Mouse (Mus musculus): ENCODE data around the gene Nipsnap3b.
A peak's percentile ranks its signal among the peaks of the same experiment; 100 is the strongest.

Gene Nipsnap3b

DNA sequence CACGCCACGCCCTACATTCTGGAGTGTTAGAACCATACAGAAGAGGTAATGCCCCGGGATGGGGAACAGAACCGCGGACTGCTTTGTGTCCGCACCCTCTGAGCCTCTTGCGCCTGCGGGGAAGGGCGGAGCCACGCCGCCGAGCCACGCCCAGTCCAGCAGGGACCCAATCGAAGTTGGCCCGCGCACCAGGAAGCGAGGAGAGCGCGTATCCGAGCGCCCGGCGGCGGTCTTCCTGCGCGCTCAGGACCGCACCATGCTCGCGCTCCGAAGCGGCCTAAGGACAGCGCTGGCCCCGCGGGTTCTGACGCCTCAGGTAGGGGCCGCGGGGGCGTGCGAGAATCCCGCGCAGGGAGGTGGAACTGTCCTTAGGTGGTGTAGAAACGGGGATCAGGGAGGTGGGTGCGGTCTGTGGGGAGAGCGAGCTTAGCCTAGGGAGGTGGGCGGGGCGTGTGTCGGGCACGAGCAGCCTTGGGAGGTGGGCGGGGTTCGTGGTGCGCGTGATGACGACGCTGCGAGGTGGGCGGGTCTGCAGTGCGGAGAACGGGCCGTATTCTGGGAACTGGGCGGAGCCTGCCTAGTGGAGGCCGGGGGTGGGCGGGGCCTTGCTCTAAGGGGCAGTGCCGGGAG lies at the start of gene Nipsnap3b:
Nipsnap3b (plus strand) TSS at position 149 of the 630 bp plus-strand sequence.
- peak; percentile 95 to 96 for DNase-seq

DNA sequence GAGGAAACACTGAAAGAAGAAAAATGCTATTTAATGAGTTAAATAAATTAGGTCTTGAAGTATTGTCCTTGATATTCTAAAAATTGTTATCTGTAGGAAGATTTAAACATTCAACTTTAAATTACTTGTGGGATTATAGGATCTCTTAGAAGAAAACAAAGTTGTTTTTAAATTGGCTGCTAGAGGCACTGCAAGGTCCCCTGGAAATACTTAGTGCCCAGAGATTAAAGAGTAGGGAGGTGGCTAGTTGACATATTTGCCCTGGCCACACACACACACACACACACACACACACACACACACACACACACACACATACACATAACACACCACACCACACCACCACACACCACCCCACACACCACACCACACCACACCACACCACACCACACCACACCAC lies 47.4 kb upstream of the Nipsnap3b start, which contains the start of gene Olfr270:
Olfr270 (plus strand) TSS at position 301 of the 400 bp plus-strand sequence.
- DNase-seq = no peak

DNA sequence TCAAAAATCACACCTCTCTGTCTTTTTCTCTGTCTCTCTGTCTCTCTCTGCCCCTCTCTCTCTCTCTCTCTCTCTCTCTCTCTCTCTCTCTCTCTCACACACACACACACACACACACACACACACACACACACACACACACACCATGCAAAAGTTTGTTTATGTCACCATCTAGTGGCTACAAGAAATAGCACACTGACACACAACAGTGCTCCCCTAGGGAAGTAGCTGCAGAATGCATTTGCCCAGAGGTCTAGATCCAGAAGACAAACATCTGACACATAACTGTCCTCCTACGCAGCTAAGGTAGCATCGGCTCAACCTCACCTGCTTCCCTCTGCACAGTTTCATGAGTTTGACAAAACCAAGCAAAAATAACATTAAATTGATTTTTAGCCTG lies 26.5 kb upstream of the Nipsnap3b start:
- DNase-seq = no peak

DNA sequence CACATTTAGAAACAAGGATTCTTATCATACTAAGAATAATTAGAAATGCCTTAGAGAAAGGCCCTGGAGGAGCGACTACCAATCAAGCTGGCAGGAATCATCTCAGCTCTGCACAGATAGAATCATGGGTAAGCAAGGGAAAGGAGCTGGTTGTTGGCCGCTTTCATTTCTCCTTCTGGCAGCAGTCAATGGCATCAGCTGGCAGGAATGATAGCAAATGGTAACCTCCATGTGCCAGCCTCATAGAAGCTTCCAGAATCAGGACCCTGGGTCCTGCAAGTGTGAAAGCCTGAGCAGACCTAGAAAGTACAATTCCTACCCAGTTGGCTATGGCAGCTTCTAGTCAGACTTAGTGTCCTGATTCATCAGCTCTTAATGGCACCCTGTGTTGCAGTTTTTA lies 25.4 kb upstream of the Nipsnap3b start:
- DNase-seq = no peak

DNA sequence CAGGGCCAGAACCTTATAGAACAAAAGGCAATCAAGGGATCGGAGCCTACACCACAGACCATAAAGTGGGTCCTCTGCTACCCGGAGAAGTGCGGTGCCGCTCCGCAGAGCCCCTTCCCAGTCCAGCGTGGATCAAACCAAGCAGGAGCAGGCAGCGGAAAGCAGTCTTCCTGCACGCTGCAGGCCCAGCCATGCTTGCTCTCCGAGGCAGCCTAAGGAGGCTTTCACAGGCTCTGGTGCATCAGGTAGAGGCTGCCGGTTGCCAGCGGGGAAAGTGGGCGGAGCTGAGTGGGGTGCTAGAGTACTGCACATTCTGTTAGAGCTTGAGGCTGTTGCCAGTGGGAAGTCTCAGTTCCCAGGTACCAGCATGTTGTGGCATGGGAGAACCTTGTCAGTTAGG lies 22.4 kb upstream of the Nipsnap3b start, which contains the start of gene Nipsnap3a:
Nipsnap3a (plus strand) TSS at position 25 of the 400 bp plus-strand sequence.
- peak; percentile 4 to 6 for DNase-seq

DNA sequence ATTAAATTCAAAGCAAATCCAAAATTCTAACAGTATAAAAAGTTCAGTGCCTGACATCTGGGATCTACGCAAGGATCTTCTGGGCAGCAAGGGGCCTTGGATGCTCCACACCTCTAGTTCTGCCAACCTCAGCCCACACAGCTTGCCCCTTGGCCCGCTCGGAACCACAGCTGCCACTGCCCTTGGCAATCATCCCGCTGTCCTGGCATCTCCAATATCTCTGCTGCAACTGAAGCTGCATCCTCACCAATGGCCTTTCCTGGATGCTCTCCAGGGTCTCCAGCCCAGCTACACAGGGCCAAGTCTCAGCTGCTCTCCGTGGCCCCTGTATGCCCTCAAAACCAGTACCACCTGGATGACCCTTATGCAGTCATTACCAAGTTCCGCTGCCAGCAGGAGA lies 12.2 kb upstream of the Nipsnap3b start:
- DNase-seq = no peak

DNA sequence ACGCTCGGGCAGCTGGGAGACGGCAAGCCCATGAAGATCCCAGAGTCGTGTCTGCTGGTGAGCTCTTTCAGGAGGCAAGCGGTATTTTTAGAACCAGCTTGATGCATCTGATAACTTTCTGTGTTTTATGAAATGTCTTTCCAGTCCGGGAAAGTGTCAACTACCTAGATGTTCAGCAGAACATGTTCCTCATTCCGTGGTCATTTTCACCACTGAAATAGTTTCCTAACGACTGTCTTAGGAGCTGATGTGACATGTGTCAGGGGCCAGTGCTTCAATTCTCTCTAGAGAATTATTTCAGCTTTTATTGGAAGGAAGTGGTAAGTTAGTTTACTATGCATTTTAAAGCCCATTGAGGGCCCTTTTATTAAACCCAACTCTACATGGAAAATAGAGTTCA lies 11.5 kb upstream of the Nipsnap3b start:
- DNase-seq = no peak

DNA sequence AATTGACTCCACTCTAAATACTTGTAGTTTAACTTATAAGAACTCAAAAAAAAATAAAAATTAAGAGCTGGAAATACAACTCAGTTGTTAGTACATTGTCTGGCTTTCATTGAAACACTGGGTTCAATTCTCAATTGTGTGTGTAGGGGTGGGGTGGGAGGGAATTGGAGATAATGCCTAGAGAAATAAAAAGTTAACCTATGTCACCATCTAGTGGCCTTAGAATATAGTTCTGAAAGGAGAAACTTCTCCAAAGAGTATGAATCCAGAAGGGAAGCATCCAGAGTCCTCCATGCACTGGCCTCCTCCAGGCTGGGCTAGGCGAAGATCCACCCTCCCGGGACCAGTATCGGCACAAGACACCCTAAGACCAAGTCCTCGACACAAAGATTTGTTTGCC lies 2.5 kb upstream of the Nipsnap3b start:
- no peak for DNase-seq

DNA sequence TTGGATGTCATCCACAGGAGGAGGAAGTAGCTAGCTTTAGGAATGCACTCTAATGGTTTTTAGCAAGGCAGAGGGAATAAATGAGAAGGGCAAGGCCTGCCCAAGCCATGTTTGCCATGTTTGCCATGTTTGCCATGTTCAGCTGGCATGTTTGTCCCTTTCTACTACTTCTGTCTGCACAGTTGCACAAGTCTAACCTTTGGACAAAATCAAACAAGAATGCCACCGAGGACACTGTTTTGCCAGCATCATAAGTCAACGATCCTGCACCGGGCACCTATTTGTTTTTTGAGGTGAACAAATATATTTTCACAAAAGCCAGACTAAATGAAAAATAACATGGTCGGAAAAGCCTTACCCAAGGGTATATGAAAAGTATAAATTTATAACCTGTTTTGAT lies 1.8 kb upstream of the Nipsnap3b start:
- no peak for DNase-seq

DNA sequence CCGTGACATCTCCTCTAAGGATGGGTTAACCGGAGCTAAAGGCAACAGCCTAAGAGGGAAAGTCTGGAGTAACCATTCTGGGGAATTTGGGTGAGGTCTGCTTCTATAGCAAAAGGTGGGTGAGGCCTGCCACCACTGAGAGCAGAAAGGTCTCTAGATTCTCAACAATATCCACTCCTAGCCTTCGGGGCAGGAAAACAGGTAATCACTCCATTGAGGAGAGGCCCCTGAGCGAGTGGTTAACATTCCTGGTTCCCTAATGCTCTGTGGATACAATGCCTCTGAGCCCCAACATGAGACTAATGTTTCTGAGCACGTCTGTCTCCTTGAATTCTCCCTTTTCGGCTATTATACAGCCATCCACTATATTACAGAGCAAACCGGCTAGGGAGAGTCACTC lies 2.7 kb downstream of the Nipsnap3b start:
- no peak for DNase-seq

DNA sequence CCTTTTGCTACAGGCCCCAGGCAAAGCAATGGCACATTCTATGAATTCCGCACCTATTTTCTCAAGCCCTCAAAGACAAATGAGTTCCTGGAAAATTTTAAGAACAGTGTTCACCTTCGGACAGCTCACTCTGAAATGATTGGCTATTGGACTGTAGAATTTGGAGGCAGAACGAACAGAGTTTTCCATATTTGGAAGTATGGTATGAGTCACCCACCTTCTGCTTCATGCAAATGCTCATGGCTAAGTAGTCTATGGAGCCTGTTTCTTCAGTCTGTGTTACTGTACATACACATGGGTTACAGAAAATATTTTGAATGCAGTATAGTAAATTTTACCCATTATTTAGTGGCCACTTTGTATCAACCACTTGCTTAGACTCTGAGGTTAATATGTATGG lies 3.3 kb downstream of the Nipsnap3b start:
- DNase-seq = no peak

DNA sequence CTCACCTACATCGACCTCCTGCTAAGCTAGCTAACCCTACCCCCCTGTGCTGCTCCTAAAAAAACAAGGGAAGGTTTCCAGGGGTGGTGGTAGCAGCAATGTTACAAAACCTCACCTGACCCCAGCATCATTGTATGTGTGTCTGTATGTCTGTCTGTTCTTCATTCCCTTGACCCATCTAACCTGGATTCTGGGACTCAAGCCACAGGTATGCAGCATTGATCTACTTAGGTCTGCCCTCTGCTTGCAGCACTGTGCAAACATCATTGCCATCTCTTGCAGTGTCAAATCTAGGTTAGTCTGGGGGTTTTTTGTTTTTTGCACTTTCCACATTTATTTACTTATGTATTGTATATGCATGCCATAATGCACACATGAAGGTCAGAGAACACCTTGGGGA lies 6.7 kb downstream of the Nipsnap3b start:
- DNase-seq = no peak

DNA sequence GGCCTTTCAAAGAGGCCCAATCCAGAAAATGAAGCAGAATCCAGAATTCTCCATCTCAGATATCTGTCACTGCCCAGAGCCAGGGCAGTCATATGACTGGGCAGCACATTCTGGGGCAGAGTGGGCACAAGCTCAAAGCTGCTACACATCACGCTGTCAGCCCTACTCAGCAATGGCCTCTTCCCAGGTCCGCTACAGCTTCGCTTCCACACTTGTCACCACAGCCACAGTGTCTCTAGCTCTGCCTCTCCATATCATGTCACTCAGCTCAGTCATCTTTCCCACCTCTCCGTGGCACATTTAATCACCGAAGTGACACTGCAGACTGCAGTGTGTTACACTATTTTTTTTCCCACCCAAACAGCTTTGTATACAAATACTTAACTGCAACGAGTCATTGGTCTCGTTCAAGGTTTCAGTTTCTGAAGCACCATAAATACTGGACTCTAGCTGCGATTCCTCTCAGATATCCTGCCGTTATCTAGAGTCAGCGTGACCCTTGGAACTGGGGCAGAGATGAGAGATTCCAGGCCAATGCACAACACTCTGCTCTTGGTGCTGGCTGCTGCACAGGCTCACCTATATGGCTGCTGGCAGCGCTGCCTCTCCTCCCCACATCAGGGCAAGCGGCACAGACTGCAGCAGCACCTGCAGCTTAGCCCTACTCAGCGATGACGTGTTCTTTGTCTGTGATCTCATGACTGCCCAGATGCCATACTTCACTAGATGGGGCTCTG lies 11.7 kb downstream of the Nipsnap3b start:
- no peak for DNase-seq

DNA sequence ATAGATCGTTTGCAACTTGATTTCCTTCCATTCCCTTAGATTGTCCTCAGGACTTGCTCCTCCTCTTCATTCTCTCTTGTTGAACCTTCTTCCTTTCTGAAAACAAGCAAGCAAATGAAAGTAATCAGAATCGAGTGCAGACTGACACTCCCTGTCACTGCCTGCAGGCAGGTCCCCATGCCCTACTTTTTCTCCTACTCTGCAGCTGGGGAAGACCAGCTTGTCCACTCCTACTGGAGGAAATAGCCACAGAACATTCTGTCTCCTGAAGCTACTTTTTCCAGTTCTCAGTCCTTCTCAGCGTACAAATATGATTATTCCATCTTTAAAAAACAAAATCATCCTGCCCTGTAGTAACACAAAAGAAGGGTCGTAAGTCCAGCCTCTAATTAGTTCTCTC lies 12.7 kb downstream of the Nipsnap3b start:
- no peak for DNase-seq

DNA sequence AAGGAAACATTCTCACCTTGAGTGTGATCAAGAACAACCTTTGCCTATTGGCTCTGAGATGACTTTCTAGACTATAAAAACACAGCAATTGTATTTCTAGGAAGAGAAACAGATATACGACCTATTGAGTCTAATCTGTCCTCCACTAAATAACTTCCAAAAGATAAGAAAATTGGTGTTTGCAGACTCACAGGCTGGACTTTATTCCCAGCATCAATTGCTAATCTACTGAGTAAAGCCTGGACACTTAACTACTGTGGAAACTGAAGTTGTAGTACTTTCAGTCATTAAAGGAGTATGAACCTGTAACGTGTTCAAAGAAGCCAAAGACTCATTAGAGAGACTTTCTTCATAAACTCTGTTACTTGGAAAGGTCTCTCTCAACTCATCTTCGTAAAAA lies 16.1 kb downstream of the Nipsnap3b start:
- no peak for DNase-seq

DNA sequence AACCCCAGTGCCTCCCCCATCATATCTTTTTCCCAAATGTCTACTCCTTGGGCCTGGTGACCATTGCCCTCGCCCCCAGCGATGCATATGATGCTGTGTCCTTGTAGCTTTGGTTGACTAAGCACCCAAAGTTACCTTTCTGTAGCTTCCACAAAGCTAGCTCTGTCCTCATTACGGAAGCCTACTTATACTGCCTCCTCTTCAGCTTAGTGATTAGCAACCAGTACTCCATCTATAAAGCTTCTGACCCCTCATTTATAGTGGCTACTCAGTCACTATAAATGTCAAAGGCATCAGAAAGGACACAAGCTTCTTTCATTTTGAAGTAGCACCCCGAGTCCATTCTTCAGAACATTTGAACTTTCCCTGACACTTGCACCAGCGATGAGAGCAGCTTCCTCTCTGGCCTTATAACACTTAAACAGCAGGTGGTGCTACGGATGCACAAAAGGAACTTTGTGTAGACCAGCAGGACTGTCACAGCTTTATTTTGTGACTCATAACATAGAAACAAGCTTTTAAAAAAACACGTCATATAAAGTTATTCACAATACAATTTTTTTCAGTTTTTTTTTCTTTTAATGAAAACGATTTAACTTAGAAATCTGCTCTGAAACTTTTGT lies 18.8 kb downstream of the Nipsnap3b start:
- DNase-seq = no peak

DNA sequence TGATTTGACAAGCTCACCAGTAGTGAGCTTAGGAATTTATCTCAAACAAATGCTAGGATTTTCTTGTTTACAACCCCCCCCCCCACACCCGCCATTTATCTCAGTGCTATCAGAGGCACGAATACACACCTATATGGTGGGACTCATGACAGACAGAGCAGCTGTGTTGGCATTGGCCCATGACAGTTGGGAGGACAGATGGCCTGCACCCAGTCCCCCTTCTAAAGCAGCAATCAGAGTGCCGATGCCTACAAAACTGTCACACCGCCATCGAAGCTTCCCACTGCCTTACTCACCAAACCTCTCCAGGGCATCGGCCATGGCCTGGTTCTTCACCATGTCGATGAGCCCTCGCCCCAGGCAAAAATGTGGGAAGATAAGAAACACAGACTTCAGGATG lies 32.1 kb downstream of the Nipsnap3b start:
- no peak for DNase-seq

DNA sequence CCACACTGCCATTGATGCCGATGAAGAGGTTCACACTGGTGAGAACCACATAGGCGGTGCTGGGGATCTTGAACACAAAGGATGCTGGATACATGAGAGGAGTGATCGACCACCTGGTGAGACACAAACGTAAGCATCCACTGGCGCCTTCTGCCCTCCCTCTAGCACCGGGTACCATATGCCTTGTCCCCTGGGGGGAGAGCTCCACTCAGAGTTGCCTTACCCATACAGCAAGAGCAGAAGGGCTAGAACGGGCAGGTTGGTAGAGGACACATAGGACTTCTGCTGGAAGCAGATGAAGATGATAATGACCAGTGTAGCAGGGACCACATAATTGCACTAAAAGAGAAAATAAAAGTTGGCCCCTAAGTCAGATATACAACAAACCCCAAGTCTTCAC lies 34.1 kb downstream of the Nipsnap3b start:
- DNase-seq = no peak

DNA sequence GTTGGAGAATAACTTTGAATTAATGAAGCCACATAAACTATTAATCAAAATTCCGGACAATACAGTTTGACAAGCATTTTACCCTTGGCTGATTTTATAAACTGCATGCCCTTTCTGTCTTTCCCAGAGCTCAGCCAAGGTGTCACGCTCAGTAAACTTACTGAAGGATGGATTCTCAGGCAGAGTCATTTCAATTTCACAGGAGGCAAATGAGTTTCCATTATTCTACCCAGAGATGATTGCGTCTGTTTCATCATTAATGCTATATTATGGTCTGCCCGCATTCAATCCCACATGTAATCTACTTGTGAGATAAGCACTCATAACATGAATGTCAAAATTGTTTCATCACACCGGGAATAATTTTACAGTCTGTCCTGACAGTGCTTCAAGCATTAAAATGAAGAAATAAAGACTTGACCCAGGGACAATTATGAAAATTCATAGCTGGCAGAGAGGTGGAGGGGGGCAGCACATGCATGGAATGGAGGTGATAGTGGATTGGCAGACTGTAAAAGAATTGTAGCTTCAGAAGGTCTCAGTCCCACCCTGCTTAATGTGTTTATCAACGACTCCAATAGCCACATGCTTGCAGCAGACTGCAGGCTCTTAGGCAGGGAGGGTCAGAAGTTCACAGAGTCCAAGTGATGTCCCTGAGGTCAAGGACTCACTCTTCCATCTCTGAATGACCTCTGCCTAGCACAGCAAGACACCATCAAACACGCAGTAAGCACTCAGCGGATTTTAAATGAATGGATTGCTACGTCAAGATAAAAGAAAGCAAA lies 34.8 kb downstream of the Nipsnap3b start:
- DNase-seq = no peak

DNA sequence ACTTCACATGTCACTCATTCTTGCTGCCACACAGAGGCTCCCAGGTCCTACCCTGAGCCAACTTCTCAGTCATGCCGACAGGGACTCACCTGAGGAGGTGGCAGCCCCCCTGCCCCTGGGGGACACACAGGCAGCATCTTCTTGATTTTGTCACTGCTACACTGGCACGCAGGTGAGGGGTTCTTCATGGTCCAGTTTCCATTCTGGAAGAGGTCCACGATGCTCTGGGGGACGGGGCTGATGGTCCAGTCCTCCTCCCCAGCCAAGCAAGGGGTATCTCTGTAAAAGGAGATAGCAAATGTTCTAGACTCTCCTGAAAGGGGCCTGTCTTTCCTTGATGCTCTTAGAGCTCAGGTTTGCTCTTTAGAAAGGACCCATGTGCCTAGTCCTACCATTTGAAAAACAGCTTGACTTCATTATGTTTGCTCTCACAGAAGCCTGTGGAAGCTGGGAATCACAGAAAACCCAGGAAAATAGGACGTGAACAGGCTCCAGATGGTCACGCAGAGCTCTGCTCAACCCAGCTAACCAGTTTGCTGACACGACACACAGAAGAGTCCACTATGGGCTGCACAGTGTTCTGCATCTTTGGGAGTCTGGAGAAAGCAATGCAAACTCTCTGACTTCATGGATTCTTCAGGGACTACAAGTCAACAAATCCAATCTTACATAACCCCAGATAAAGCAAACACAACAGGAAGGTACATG lies 50.8 kb downstream of the Nipsnap3b start:
- DNase-seq = no peak

Data from thymus, postnatal 36 days (tissue).